Mouse (Mus musculus) thymus, adult 18-20 months (tissue): Measurements from ENCODE around the gene Hint3.

ENCODE experiments used
- DNase-seq, 2 experiments: peaks; one replicate each; pipeline ENCODE4 v3.0.0; 2022; ENCODE audit warnings: mixed read lengths in 2 of 2

The Hint3 gene

GRCm38 (mm10) chr10:30587037-30587436 is 42.4 kb downstream of the Hint3 start:
- no peak for DNase-seq

GRCm38 (mm10) chr10:30585691-30586090 is 43.7 kb downstream of the Hint3 start:
- no peak for DNase-seq

- no peak for DNase-seq
Observed at GRCm38 (mm10) chr10:30577670-30578280, 51.7 kb downstream of the Hint3 start.

DNA sequence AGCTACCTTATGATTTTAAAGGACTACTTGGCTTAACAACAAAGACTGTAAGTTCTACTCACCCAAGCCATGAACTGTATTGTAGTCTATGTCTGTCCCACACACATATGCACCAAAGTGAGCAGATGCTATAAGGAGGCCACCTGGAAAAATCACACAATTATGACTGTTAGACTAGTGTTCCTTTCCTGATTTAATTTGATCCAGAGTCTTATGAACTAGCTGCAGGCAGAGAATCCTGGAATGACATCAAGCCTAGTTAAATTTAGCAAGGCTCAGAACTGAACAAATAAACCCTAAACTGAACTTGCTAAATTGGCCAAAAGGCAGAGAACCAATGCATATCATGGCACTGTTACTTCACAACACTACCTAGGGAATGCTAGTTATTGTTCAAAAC is 63.1 kb downstream of the Hint3 start:
- DNase-seq, result no peak

DNA sequence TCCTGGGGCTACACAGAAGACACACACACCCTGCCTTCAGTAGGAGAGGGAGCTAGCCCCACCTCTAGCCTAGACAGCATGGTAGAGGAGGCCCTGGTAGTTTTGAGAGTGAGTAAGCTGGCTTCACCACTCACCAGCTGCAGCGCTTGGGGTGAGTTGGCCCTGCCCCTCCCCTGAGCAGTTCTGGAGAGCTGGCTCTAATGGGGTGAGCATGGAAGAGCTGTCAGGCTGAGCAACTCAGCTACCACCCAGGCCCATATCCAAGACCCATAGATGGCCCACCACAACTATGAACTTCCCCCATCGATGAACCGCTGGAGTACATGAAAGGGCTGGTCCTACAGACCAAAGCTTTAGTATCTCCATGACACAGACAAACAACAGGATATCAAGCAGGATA is 64.8 kb downstream of the Hint3 start:
- no peak for DNase-seq
